8 mouse cellular contexts compared by ENCODE assay signal in genomic region chr16:33251194-33252051, GRCm38 (mm10). TPM values are rescaled to one million over a fixed set of nuclear protein-coding genes. Genes with fewer than 3 reads are reported as not detected.
DNase-seq lines count a peak whose midpoint lies in the region; ATAC-seq and TF ChIP-seq lines count a peak whose summit lies in the region.

Gene Snx4, plus strand, starts transcription at chr16:33251442.

- peak within 1 kb of the TSS; percentile 96 for H3K9ac ChIP-seq in heart, embryonic 11.5 days (ENCODE audit: low read depth, low read length)
- H3K9ac ChIP-seq in kidney, embryonic 16.5 days (replicated peaks; ENCODE audit: low read length) = peak within 1 kb of the TSS; percentile 96
- H3K9ac ChIP-seq in liver, adult 2 months (ENCODE audit: low read depth, low read length) = peak within 1 kb of the TSS; percentile 95

- peak within 1 kb of the TSS; percentile 79 for H3K27ac ChIP-seq in heart, embryonic 11.5 days (ENCODE audit: low read depth, low read length)
- H3K27ac ChIP-seq in kidney, embryonic 16.5 days (ENCODE audit: low read length) = peak within 1 kb of the TSS; percentile 87
- peak within 1 kb of the TSS; percentile 81 for H3K27ac ChIP-seq in liver, adult 2 months (replicated peaks; ENCODE audit: insufficient read depth, low read depth, low read length)

- peaks cover 25% of the 10 kb centered on the region for H3K79me2 ChIP-seq in liver, adult 2 months (ENCODE audit: control insufficient read depth, insufficient read depth, low read length)
- peaks cover 48% of the 10 kb centered on the region for H3K79me2 ChIP-seq in myocyte (ENCODE audit: control insufficient read depth, insufficient read depth)

- H3K27me3 ChIP-seq in heart, embryonic 11.5 days (ENCODE audit: control insufficient read depth, insufficient read depth, low read length) = no peaks in the 10 kb centered on the region
- no peaks in the 10 kb centered on the region for H3K27me3 ChIP-seq in kidney, embryonic 16.5 days (ENCODE audit: insufficient read depth, low read length)
- H3K27me3 ChIP-seq in liver, adult 2 months (ENCODE audit: control insufficient read depth, insufficient read depth, low read length) = no peaks in the 10 kb centered on the region
- H3K27me3 ChIP-seq in myocyte (ENCODE audit: control insufficient read depth, insufficient read depth, insufficient read length) = no peaks in the 10 kb centered on the region
- no peaks in the 10 kb centered on the region for H3K27me3 ChIP-seq in splenic B cell, adult 2 months (ENCODE audit: control insufficient read depth, insufficient read depth, low read length, poor library complexity, severe bottlenecking)

- peak within 1 kb of the TSS; percentile 52 for H3ac ChIP-seq in myocyte (ENCODE audit: control insufficient read depth, insufficient read length)

- no peak for TF ChIP-seq CTCF in liver, adult 2 months (IDR thresholded peaks at IDR 0.05; ENCODE audit: low read depth, low read length)

- peak within 1 kb of the TSS; percentile 98 for H3K4me3 ChIP-seq in heart, embryonic 11.5 days (ENCODE audit: low read depth, low read length)
- peak within 1 kb of the TSS; percentile 98 for H3K4me3 ChIP-seq in kidney, embryonic 16.5 days (ENCODE audit: low read length)
- peak within 1 kb of the TSS; percentile 93 for H3K4me3 ChIP-seq in liver, adult 2 months (ENCODE audit: insufficient read depth, low read depth, low read length)
- H3K4me3 ChIP-seq in myocyte = peak within 1 kb of the TSS; percentile 90

- WGBS in heart, embryonic 11.5 days (ENCODE audit: insufficient replicate concordance) = under 1% methylated on average over 71 of the region's 72 CpGs
- 0% methylated on average over 71 of the region's 72 CpGs for WGBS in kidney, embryonic 16.5 days
- WGBS in liver, adult 2 months = under 1% methylated on average over 72 of the region's 72 CpGs

- peak; percentile 62; the same call in 1 of the 2 replicates for TF ChIP-seq POLR2A in liver, adult 2 months (IDR thresholded peaks at IDR 0.05; ENCODE audit: extremely low read depth, insufficient read depth, low read length)
- TF ChIP-seq POLR2A in myocyte (IDR thresholded peaks at IDR 0.05; ENCODE audit: insufficient read length, low read depth) = peak; percentile 84

- H3K4me1 ChIP-seq in heart, embryonic 11.5 days (ENCODE audit: control insufficient read depth, insufficient read depth, low read length) = 0 out of 2 replicates have a peak, but pooled peaks cover 6% of the 10 kb centered on the region
- H3K4me1 ChIP-seq in kidney, embryonic 16.5 days (ENCODE audit: insufficient read depth, low read length) = peaks cover 14% of the 10 kb centered on the region; the same call in 1 of the 2 replicates
- peaks cover 6% of the 10 kb centered on the region; the same call in 1 of the 2 replicates for H3K4me1 ChIP-seq in liver, adult 2 months (ENCODE audit: control insufficient read depth, insufficient read depth, low read length)

- DNase-seq in B cell, adult 2 months = peak; percentile 96 to 97
- DNase-seq in brain, adult 2 months (ENCODE audit: low read depth, low spot score) = peak; percentile 93
- peak; percentile 75 for DNase-seq in liver, adult 2 months (ENCODE audit: extremely low read depth, low read depth, low spot score)
- peak; percentile 95 for DNase-seq in splenic B cell, adult 2 months (ENCODE audit: low read depth, low spot score)

- H3K9me3 ChIP-seq in heart, embryonic 11.5 days (replicated peaks; ENCODE audit: control insufficient read depth, low read length) = no peaks in the 10 kb centered on the region
- no peaks in the 10 kb centered on the region for H3K9me3 ChIP-seq in kidney, embryonic 16.5 days (ENCODE audit: low read length)

- ATAC-seq in erythroblast, adult 5-6 weeks (replicated peaks; ENCODE audit: low FRiP score, poor library complexity, severe bottlenecking) = peak; percentile 98
- ATAC-seq in heart, embryonic 11.5 days (replicated peaks; ENCODE audit: insufficient number of reproducible peaks, low FRiP score, low TSS enrichment) = peak; percentile 88
- ATAC-seq in kidney, embryonic 16.5 days (ENCODE audit: low FRiP score, low TSS enrichment) = peak; percentile 93

- H3K36me3 ChIP-seq in heart, embryonic 11.5 days (ENCODE audit: control insufficient read depth, insufficient read depth, low read length) = no peaks in the 10 kb centered on the region; the same call in 1 of the 2 replicates
- no peaks in the 10 kb centered on the region for H3K36me3 ChIP-seq in kidney, embryonic 16.5 days (ENCODE audit: insufficient read depth, low read length)
- no peaks in the 10 kb centered on the region for H3K36me3 ChIP-seq in liver, adult 2 months (ENCODE audit: control insufficient read depth, insufficient read depth, low read length)
- no peaks in the 10 kb centered on the region for H3K36me3 ChIP-seq in myocyte (ENCODE audit: control insufficient read depth, insufficient read depth)
- H3K36me3 ChIP-seq in splenic B cell, adult 2 months (ENCODE audit: control insufficient read depth, insufficient read depth, low read length, poor library complexity, severe bottlenecking) = no peaks in the 10 kb centered on the region

- H3K4me2 ChIP-seq in heart, embryonic 11.5 days = peak within 1 kb of the TSS; percentile 78
- peak within 1 kb of the TSS; percentile 82 for H3K4me2 ChIP-seq in kidney, embryonic 16.5 days (replicated peaks; ENCODE audit: low read depth, low read length)
- H3K4me2 ChIP-seq in myocyte (ENCODE audit: low read depth) = peak within 1 kb of the TSS; percentile 78

TF ChIP-seq in myocyte, 11 proteins besides CTCF, POLR2A, EP300 and RAD21:
- TF ChIP-seq MYOG (IDR thresholded peaks at IDR 0.05; ENCODE audit: control insufficient read depth in 1 of 3, insufficient read depth in 1 of 3, insufficient read length in 2 of 3, low read depth in 2 of 3) (peak in 1 of 3 experiments; percentile 10), POLR2AphosphoS2 (IDR thresholded peaks at IDR 0.05; ENCODE audit: insufficient read length, low read depth) (peak; percentile 85), MAX (IDR thresholded peaks at IDR 0.05; ENCODE audit: low read depth) (no peak), TCF12 (IDR thresholded peaks at IDR 0.05; ENCODE audit: insufficient read depth, poor library complexity, severe bottlenecking) (no peak), SRF (IDR thresholded peaks at IDR 0.05; ENCODE audit: control insufficient read depth, insufficient read length, low read depth) (no peak), MYOD1 (IDR thresholded peaks at IDR 0.05; ENCODE audit: control insufficient read depth in 1 of 3, insufficient read length in 2 of 3, low read depth in 2 of 3) (peak in 1 of 3 experiments; percentile 27)

RNA-seq across cellular contexts. Expression of gene Snx4, which starts in this region (rescaled TPM):
- total RNA-seq in erythroblast, adult 5-6 weeks (2015; ENCODE audit: low replicate concordance) = 7.1 and 10.0 TPM in 2 replicates
- 15.3 and 15.6 TPM in 2 replicates for total RNA-seq in erythroblast, adult 5-6 weeks (2017; ENCODE audit: low replicate concordance)
- 75.2 and 93.8 TPM in 2 replicates for polyA plus RNA-seq in heart, embryonic 11.5 days (2014; fragmentation: Nextera tagmentation; extraction: Ambion mirVana)
- 86.4 and 90.6 TPM in 2 replicates for polyA plus RNA-seq in kidney, embryonic 16.5 days (2015; fragmentation: Nextera tagmentation; extraction: Ambion mirVana)
- 26.4 and 28.9 TPM in 2 replicates for total RNA-seq in liver, adult 2 months (2014; rRNA removed)
- 5.8 and 6.0 TPM in 2 replicates for polyA plus RNA-seq in liver, adult 2 months (2012; rRNA removed)
- 26.8 TPM for polyA plus RNA-seq in myocyte (2012; fragmentation: generic; extraction: Trizol)

Comparison
In these comparisons a context has a peak if more than half of its experiments do, and no peak if none do; other contexts are left out.
1. Peak in every context shown above with its lines: DNase-seq, ATAC-seq, H3K4me3 ChIP-seq and H3K27ac ChIP-seq.